Mouse (Mus musculus) CH12.LX (cell line): Measurements from ENCODE around the gene Ncor1. TPM values are rescaled to one million over a fixed set of nuclear protein-coding genes. Genes with fewer than 3 reads are reported as not detected.

Source experiments
- DNase-seq: peaks from one replicate; pipeline ENCODE4 v3.0.0-alpha.2; 2013; ENCODE audit errors: extremely low read depth
- H3K27ac ChIP-seq: 2 replicates; pipeline ENCODE4 v1.5.1; 2012; ENCODE audit warnings: low read depth, mild to moderate bottlenecking, control low read depth, moderate library complexity; ENCODE audit not compliant: insufficient read depth
- H3K27me3 ChIP-seq: replicated peaks from 2 replicates; pipeline ENCODE3; 2012; ENCODE audit warnings: inconsistent platforms
- H3K36me3 ChIP-seq, 2 experiments: replicated peaks in 1 of 2; 2 replicates each; pipeline versions ENCODE3 to v1.6.1; 2012; ENCODE audit warnings: inconsistent platforms in 1 of 2, low read length in 1 of 2, mild to moderate bottlenecking in 1 of 2, mixed read lengths in 1 of 2, moderate library complexity in 1 of 2; ENCODE audit not compliant: control insufficient read depth in 1 of 2, insufficient read depth in 1 of 2
- H3K4me1 ChIP-seq, 2 experiments: 2 replicates each; pipeline ENCODE4 v1.6.1; 2012; ENCODE audit warnings: inconsistent platforms in 1 of 2, moderate library complexity in 1 of 2; ENCODE audit not compliant: insufficient read depth in 2 of 2, control insufficient read depth in 1 of 2
- H3K4me2 ChIP-seq: 2 replicates; pipeline ENCODE4 v1.6.1; 2012; ENCODE audit warnings: low read depth, mild to moderate bottlenecking, control low read depth; ENCODE audit not compliant: poor library complexity, insufficient read depth, severe bottlenecking
- H3K4me3 ChIP-seq, 3 experiments: fragments of 150-350 bp in 1 of 3; sonication (generic) in 1 of 3; replicated peaks in 1 of 3; 2 replicates each; pipeline versions ENCODE3 to v1.5.1; 2011 to 2012; ENCODE audit warnings: low read depth in 2 of 3, low read length in 2 of 3, mild to moderate bottlenecking in 2 of 3, moderate library complexity in 2 of 3, control low read depth in 1 of 3, improper control_type of control experiment in 1 of 3, inconsistent platforms in 1 of 3, mixed read lengths in 1 of 3; ENCODE audit not compliant: poor library complexity in 1 of 3
- H3K79me2 ChIP-seq: replicated peaks from 2 replicates; pipeline ENCODE4 v1.6.1; 2012; ENCODE audit warnings: mild to moderate bottlenecking, moderate library complexity; ENCODE audit not compliant: control insufficient read depth, poor library complexity, insufficient read depth, severe bottlenecking; ENCODE audit errors: extremely low read depth
- H3K9ac ChIP-seq: 2 replicates; pipeline ENCODE4 v1.6.1; 2012; ENCODE audit warnings: low read depth, mild to moderate bottlenecking, control low read depth, moderate library complexity; ENCODE audit not compliant: insufficient read depth
- H3K9me3 ChIP-seq: replicated peaks from 2 replicates; pipeline ENCODE3; 2012; ENCODE audit warnings: low read length, inconsistent platforms, mixed read lengths
- BHLHE40 ChIP-seq: IDR thresholded peaks from 2 replicates; pipeline ENCODE4 v1.6.1; 2011; ENCODE audit warnings: mild to moderate bottlenecking, low read depth, low read length, improper control_type of control experiment
- CHD1 ChIP-seq: IDR thresholded peaks from 2 replicates; pipeline ENCODE4 v1.6.1; 2012; ENCODE audit warnings: low read depth, low read length, improper control_type of control experiment, inconsistent platforms
- E2F4 ChIP-seq: IDR thresholded peaks from 2 replicates; pipeline ENCODE4 v1.6.1; 2011; ENCODE audit warnings: low read depth, low read length, improper control_type of control experiment; ENCODE audit not compliant: insufficient replicate concordance
- ELF1 ChIP-seq: IDR thresholded peaks from 2 replicates; pipeline ENCODE4 v1.6.1; 2014; ENCODE audit warnings: low read depth, mild to moderate bottlenecking, inconsistent platforms, low read length, improper control_type of control experiment
- EP300 ChIP-seq: IDR thresholded peaks from 2 replicates; pipeline ENCODE4 v1.6.1; 2011; ENCODE audit warnings: low read length, improper control_type of control experiment
- ETS1 ChIP-seq: conservative IDR thresholded peaks from 2 replicates; pipeline ENCODE4 v1.6.1; 2012; ENCODE audit warnings: low read depth, mild to moderate bottlenecking, inconsistent platforms, low read length, improper control_type of control experiment, moderate library complexity
- GABPA ChIP-seq: IDR thresholded peaks from 2 replicates; pipeline ENCODE4 v1.6.1; 2012; ENCODE audit warnings: low read depth, low read length, improper control_type of control experiment, inconsistent platforms; ENCODE audit not compliant: insufficient replicate concordance
- HCFC1 ChIP-seq: IDR thresholded peaks from 2 replicates; pipeline ENCODE4 v1.6.1; 2012; ENCODE audit warnings: low read depth, mild to moderate bottlenecking, inconsistent platforms, low read length, improper control_type of control experiment
- IRF4 ChIP-seq: IDR thresholded peaks from 2 replicates; pipeline ENCODE4 v1.6.1; 2014; ENCODE audit warnings: low read depth, mild to moderate bottlenecking, inconsistent platforms, low read length, improper control_type of control experiment
- JUND ChIP-seq: conservative IDR thresholded peaks from 2 replicates; pipeline ENCODE4 v1.6.1; 2011; ENCODE audit warnings: low read depth, low read length, improper control_type of control experiment
- KAT2A ChIP-seq: IDR thresholded peaks from 2 replicates; pipeline ENCODE4 v1.6.1; 2012; ENCODE audit warnings: low read length, improper control_type of control experiment, inconsistent platforms; ENCODE audit not compliant: insufficient replicate concordance
- MAX ChIP-seq: IDR thresholded peaks from 2 replicates; pipeline ENCODE4 v1.6.1; 2011; ENCODE audit warnings: low read length, improper control_type of control experiment
- MEF2A ChIP-seq: IDR thresholded peaks from 2 replicates; pipeline ENCODE4 v1.6.1; 2014; ENCODE audit warnings: low read depth, mild to moderate bottlenecking, inconsistent platforms, low read length, improper control_type of control experiment, borderline replicate concordance
- MXI1 ChIP-seq: IDR thresholded peaks from 2 replicates; pipeline ENCODE4 v1.6.1; 2011; ENCODE audit warnings: mild to moderate bottlenecking, low read depth, low read length, improper control_type of control experiment
- MYC ChIP-seq: IDR thresholded peaks from 2 replicates; pipeline ENCODE4 v1.6.1; 2011; ENCODE audit warnings: low read depth, mild to moderate bottlenecking, improper control_type of control experiment, low read length
- PAX5 ChIP-seq: IDR thresholded peaks from 2 replicates; pipeline ENCODE4 v1.6.1; 2012; ENCODE audit warnings: low read length, inconsistent platforms, mixed read lengths
- RCOR1 ChIP-seq: conservative IDR thresholded peaks from 2 replicates; pipeline ENCODE4 v1.6.1; 2012; ENCODE audit warnings: low read depth, mild to moderate bottlenecking, inconsistent platforms, low read length, improper control_type of control experiment
- SMC3 ChIP-seq: IDR thresholded peaks from 2 replicates; pipeline ENCODE4 v1.6.1; 2011; ENCODE audit warnings: low read depth, low read length, improper control_type of control experiment
- TBP ChIP-seq: conservative IDR thresholded peaks from 2 replicates; pipeline ENCODE4 v1.6.1; 2011; ENCODE audit warnings: low read depth, low read length, improper control_type of control experiment
- TCF12 ChIP-seq: IDR thresholded peaks from 2 replicates; pipeline ENCODE4 v1.6.1; 2014; ENCODE audit warnings: low read depth, mild to moderate bottlenecking, inconsistent platforms, low read length, improper control_type of control experiment
- UBTF ChIP-seq: IDR thresholded peaks from 2 replicates; pipeline ENCODE4 v1.6.1; 2012; ENCODE audit warnings: low read depth, mild to moderate bottlenecking, inconsistent platforms, low read length, improper control_type of control experiment, moderate library complexity
- USF2 ChIP-seq: conservative IDR thresholded peaks from 2 replicates; pipeline ENCODE4 v1.6.1; 2011; ENCODE audit warnings: low read depth, low read length, improper control_type of control experiment
- ZC3H11A ChIP-seq: IDR thresholded peaks from 2 replicates; pipeline ENCODE4 v1.6.1; 2012; ENCODE audit warnings: low read depth, mild to moderate bottlenecking, inconsistent platforms, low read length, improper control_type of control experiment
- ZKSCAN1 ChIP-seq: IDR thresholded peaks from 2 replicates; pipeline ENCODE4 v1.6.1; 2012; ENCODE audit warnings: low read depth, inconsistent platforms, low read length, improper control_type of control experiment, borderline replicate concordance
- ZNF384 ChIP-seq: IDR thresholded peaks from 2 replicates; pipeline ENCODE4 v1.6.1; 2012; ENCODE audit warnings: low read depth, low read length, improper control_type of control experiment, inconsistent platforms
- dilution Hi-C: fragments of 300-500 bp; cut with MboI; formaldehyde crosslinking; loops from 2 replicates; pipeline ENCODE4 v1.14.3; 2020; ENCODE audit warnings: low sequenced_read_pairs; ENCODE audit not compliant: extremely low pct_unique_long_range_greater_than_20kb, extremely low pct_ligation_motif_present
- in situ Hi-C: fragments of 300-500 bp; cut with MboI; formaldehyde crosslinking; loops from 3 replicates; pipeline ENCODE4 v1.14.3; 2019; ENCODE audit warnings: low sequenced_read_pairs, low pct_ligation_motif_present, low pct_unique_long_range_greater_than_20kb, mixed read lengths
- polyA plus RNA-seq: library from polyadenylated mRNA; unstranded; fragments of >175 nt; gene quantifications from 2 replicates; pipeline ENCODE4 v1.2.1, GENCODE M21; 2012; ENCODE audit warnings: low read depth; ENCODE audit not compliant: insufficient read length
- total RNA-seq, 2 experiments: library from RNA; depleted of rRNA; stranded (reverse); fragments of 300-350 nt in 1 of 2; fragments of >200 nt in 1 of 2; gene quantifications; 2 replicates each; pipeline ENCODE4 v1.2.3; 2012 to 2014

Gene Ncor1
- total and polyA plus RNA-seq, 3 experiments = 76.3 to 232 (median 83.8) TPM

DNA sequence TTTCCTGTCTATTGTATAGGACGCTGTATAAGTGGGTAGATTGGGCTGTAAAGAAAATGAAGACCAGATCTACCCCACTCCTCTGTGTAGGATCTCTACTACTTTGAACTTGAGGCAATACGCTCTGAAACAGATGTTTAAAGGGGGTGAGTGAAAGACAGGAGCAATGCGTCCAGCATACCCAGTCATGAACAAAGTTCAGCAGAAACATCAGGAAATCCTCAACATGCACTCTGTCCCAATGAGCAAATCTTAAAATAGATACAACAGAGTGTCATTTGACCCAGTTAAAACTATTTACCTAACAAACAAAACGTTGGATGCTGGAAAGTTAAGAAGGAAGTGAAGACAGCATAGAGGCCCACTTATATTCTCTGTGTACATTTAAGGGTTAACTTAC lies 106.4 kb downstream of the Ncor1 start:
- Histone ChIP-seq H3K9ac (no peak overlapping the region), H3K9me3 (no peaks in the 10 kb centered on the region), H3K4me1 (peaks cover 0 to 19% of the 10 kb centered on the region in 2 experiments; a peak in 2 of 4 replicates), H3K27ac (no peak overlapping the region), H3K27me3 (no peaks in the 10 kb centered on the region), H3K4me2 (no peak overlapping the region), H3K4me3 (no peak overlapping the region), H3K79me2 (peaks cover 3% of the 10 kb centered on the region; the same call in 1 of the 2 replicates), H3K36me3 (peaks cover 61 to 89% of the 10 kb centered on the region in 2 experiments)
- dilution Hi-C loops (no loop called here), in situ Hi-C loops (no loop called here)
- no peak for DNase-seq
- TF ChIP-seq HCFC1 (no peak), UBTF (no peak), TBP (no peak), JUND (no peak), GABPA (no peak), ZC3H11A (no peak), ZNF384 (no peak), MXI1 (no peak), E2F4 (no peak), PAX5 (no peak), MAX (no peak), KAT2A (no peak), TCF12 (no peak), RCOR1 (no peak), USF2 (no peak)

DNA sequence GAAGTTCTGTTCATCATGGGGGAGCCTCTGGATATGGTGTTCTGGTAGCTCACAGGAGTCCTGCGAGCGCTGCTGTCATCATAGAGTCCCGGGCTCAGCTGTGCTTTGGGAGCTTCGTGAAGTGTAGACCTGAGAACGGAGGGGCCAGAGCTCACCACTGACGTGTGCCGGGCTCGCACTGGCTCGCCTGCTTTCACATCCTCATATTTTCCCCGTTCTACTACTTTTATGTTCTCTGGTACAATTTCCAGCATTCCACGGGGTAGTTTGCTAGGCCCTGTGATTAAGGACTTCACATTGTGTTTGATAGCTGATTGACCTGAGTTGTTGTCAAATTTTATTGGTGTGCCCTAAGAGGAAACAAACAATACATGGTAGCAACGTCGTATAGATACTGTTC lies 115.3 kb downstream of the Ncor1 start:
- no peaks in the 10 kb centered on the region for H3K9me3 ChIP-seq
- H3K9ac ChIP-seq = no peak overlapping the region
- H3K36me3 ChIP-seq = peaks cover 44 to 75% of the 10 kb centered on the region in 2 experiments
- no peak for TF ChIP-seq KAT2A
- no peak for TF ChIP-seq MEF2A
- no peak for TF ChIP-seq ELF1
- TF ChIP-seq SMC3 = no peak
- TF ChIP-seq EP300 = peak; percentile 60; the same call in 1 of the 2 replicates
- no peak for TF ChIP-seq GABPA
- TF ChIP-seq JUND = no peak
- 0 out of 2 replicates have a peak, but pooled peaks have one; percentile 35 for TF ChIP-seq MXI1
- TF ChIP-seq MYC = no peak
- peak; percentile 78; the same call in 1 of the 2 replicates for TF ChIP-seq IRF4
- TF ChIP-seq CHD1 = no peak
- TF ChIP-seq ETS1 = 0 out of 2 replicates have a peak, but pooled peaks have one; percentile 10
- no peak for TF ChIP-seq ZNF384
- TF ChIP-seq UBTF = no peak
- peak; percentile 48 for TF ChIP-seq BHLHE40
- TF ChIP-seq ZKSCAN1 = no peak
- no peak for TF ChIP-seq HCFC1
- no peaks in the 10 kb centered on the region for H3K27me3 ChIP-seq
- no peak overlapping the region for H3K4me2 ChIP-seq
- peaks cover 11 to 27% of the 10 kb centered on the region in 2 experiments; a peak in 3 of 4 replicates for H3K4me1 ChIP-seq
- H3K4me3 ChIP-seq = no peak overlapping the region
- in situ Hi-C loops (no loop called here), dilution Hi-C loops (no loop called here)
- peak; percentile 34 for DNase-seq
- 0 out of 2 replicates have a peak overlapping the region, but pooled peaks have one; percentile 16 for H3K27ac ChIP-seq
- no peaks in the 10 kb centered on the region for H3K79me2 ChIP-seq
